Mouse (Mus musculus): Measurements from ENCODE around the gene Cmc2.

Cmc2 gene

DNA sequence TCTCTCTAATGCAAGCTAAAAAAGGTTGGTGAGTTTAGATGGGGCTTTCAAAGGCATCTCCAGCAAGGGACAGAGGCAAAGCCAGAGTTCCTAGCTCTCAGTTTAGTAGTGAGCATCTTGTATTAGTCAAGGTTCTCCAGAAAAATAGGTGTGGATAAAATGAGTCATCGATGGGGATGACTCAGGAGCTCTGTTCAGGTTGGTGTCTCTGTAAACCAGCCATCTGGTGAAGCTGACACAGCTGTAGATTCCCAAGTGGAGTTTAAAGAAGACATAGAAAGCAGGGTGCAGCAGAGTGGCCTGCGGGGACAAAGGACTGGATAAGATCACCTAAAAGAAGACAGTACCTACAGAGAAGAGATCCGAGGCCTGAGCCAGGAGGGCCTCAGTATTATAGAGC lies 73.2 kb downstream of the Cmc2 start:
- in situ Hi-C loops (cut with MboI, MseI), result loop anchor here (10.0 kb wide), 1 partner anchor 1617 kb away; no protein-coding TSS in a partner anchor

GRCm38 (mm10) chr8:116842678-116843077 lies 78.6 kb downstream of the Cmc2 start:
- in situ Hi-C loops (cut with MboI, MseI), result loop anchor here (10.0 kb wide), 1 partner anchor 1622 kb away; no protein-coding TSS in a partner anchor

Measured in regulatory T cell (primary cell).